Mouse (Mus musculus): Measurements from ENCODE around the gene Ckb.

The Ckb gene

DNA sequence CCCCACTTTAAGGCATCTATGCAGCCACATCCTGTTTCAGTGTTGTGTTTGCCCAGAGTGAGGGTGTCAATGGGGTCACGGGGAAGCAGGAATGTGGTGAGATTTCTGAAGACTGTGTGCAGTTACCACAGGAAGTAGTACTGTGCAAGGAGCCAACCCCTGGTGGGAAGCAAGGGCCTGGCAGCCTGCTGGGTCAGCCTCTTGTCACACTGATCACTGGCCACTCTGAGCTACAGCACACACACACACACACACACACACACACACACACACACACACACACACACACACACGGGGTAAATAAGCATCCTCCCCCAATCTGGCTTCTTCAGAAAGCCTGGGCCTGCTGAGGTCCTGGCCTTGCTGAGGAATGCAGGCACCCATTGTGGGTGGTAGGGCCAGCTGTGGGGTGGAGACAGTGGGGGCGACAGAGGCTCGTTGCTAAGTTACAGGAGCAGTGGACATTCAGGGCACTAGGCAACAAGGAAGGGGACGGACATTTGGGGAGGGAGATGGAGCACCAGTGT lies 19.3 kb upstream of the Ckb start:
- peak; percentile 58 for DNase-seq

GRCm38 (mm10) chr12:111689426-111689825 lies 17.3 kb upstream of the Ckb start:
- DNase-seq = peak; percentile 64

DNA sequence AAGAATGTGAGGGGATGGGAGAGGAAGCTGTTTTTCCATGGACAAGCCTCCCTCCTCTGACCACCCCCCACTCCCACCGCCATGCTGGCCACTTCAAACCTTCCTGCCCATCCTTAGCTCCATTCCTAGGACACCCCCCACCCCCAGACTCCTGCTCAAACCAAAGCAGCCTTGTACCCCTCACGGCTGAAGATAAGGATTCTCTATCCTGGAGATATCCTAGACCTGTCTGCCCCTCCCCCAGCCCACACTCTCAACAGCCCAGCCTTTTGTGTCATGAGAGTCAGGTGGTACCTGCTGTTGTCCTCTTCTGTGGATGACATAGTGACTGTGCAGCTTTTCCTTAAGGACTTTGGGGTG lies 15.9 kb upstream of the Ckb start:
- DNase-seq = peak; percentile 67

DNA sequence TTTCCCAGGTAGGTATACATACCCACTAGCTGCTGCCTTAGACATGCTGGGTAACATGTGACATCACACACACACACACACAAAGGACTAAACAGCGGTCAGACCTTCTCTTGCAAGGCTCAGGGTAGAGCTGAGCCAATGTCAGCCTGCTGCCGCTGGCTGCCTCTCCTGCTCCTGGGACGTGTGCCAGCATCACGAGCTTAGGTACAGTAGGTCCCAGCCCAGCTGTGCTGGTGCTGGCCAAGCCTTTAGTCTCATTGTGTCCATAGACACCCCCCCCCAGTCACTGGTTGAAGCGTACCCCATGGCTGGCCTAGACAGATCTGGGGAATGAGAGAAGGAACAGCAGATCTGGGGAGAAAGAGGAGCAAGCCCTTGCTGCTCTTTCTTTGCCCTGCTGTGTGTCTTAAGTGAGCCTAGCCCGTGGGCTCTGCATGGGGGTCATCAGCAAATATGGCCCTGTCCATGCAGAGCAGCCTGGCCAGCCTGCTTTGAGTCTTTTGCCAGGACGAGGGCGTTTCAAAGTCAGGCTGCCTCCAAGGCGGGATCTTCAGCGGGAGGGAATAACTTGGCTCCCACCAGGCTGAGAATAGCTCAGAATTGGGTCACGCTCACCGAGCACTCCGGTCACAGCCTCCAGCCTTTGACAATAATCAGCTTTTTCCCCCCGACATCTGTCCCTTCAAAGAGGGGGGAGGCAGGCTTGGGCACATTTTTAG lies 15.4 kb upstream of the Ckb start:
- peak; percentile 87 for DNase-seq

DNA sequence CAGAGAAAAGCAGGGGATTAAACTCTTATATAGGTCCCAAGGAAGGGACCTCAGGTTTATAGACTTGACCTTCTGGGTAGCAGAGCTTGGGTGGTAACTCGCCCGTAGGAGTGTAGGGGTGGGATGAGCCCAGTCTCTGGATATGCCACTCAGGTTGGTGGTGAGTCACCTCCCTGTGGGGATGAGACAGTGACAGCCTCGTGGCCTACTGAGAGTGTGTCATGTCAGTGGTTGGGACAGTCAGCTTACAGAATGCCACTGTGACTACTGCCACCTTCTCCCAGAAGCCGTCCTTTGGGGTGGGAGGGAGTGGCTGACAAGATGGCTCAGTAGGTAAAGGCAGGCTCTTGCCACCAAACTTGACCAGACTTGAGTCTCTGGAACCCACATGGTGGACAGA lies 14.3 kb upstream of the Ckb start:
- peak; percentile 46 for DNase-seq

DNA sequence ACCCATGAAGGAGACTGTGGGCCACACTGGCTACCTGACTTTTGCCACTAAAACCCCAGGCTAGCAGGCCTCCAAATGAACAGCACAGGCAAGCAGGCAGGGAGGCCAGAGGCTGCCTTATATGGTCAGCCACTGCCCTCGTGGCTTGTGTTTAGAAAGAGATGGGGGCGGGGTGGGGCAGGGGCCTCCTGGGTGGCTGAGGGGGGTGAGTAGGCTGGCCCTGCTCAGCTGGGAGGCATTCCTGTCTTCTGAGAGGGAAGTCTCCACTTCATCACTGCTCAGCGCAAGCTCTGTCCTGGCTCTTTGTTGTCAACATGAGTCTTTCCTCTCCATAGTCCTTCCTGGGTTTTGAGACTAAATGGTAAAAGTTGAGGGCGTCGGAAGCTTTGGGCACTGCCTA lies 10.7 kb upstream of the Ckb start:
- DNase-seq = no peak

DNA sequence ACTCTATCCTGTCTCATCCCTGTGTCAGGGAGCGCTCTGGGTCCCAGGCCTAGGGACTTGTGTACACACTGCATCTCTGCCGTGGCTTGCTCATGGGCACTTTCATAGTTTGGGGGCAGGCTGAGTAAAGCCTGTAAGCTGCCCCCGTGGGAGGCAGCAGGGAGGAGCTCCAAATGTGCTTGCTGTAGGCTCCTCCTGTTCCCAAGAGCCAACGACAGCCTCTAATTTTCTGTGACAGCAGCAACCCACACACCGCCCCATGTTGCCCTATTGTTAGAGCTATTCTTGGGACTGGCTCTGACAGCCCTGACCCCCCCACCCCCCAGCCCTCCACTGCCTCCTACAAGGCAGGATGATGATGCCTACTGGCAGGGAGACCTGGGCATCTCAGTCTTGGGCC lies 9.9 kb upstream of the Ckb start:
- no peak for DNase-seq

GRCm38 (mm10) chr12:111681305-111681704 lies 9.2 kb upstream of the Ckb start:
- DNase-seq = peak; percentile 39

DNA sequence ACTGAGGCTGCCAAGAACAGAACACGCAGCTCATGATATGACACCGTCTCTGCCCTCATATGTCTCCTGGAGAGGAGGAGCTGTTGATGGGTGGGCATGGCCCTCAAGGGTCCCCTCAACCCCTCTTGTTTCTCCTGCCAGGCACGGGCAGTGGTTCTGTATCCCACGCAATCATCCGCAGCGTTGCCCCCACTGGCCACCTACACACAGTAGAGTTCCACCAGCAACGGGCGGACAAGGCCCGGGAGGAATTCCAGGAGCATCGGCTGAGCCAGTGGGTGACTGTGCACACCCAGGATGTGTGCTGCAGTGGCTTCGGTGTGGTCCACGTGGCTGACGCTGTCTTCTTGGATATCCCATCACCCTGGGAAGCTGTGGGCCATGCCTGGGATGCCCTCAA lies 8.5 kb upstream of the Ckb start:
- DNase-seq = peak; percentile 40

DNA sequence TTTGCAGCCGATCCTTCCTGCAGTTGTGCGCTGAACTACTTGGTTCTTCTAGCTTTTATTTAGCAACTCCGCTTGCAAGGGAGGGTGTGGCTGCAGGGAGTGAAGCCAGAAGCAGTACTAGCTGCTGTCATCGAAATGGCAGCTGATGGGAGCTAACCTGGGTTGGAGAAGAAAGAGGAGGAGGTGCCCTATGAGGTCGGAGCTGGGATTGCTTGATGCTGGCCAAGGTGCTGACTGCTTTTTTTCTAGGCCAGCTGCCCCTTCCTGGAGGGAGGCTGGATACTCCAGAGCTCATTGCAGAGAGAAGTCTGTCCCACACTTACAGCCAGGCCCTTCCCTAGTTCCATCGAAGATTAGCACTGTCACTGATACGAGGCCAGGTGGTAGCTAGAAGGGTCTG lies 6.9 kb upstream of the Ckb start:
- DNase-seq = no peak

- peak; percentile 64 for DNase-seq
These were observed 6.5 kb upstream of the Ckb start for GRCm38 (mm10) chr12:111678670-111678933.

GRCm38 (mm10) chr12:111677882-111678669 lies 5.9 kb upstream of the Ckb start, which contains the start of gene Trmt61a:
Gene Trmt61a, plus strand, starts transcription at chr12:111678105.
- DNase-seq = peak; percentile 91

GRCm38 (mm10) chr12:111677421-111677820 lies 5.3 kb upstream of the Ckb start:
- peak; percentile 69 for DNase-seq

DNA sequence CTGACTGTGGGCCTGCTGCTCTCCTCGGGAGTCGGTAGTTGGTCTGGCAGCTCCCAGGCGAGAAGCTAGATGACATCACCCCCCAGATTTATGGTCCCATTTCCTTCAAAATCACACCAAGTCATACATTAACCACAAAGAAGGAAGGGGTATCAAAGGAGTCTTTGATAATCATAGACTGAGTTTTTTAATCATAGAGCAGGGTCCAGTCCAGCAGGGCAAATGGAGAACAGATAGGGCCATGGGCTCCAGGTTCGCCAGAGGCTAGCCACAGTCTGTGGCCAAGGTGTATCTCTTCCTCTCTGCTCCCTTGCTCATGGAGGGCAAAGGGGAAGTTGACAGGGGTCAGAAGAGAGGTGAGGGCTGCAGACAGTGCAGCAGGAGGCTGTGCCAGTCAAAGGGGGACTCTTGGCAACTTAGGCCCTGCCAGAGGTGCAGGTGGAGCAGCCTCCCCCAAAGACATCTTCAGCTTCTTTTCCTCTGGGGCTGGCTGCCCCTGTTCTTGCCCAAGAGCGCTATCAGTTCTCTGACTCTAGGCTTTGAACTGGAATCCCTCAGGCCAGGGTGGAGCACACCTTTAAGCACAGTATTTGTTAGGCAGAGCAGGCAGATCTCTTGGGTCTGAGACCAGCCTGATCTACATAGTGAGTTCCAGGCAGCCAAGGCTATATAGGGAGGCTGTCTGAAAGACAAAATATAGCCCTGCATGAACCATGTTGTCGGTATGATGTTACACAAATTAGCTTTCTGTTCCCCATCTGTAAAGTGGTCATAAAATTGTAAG lies 3.9 kb upstream of the Ckb start:
- DNase-seq = no peak

DNA sequence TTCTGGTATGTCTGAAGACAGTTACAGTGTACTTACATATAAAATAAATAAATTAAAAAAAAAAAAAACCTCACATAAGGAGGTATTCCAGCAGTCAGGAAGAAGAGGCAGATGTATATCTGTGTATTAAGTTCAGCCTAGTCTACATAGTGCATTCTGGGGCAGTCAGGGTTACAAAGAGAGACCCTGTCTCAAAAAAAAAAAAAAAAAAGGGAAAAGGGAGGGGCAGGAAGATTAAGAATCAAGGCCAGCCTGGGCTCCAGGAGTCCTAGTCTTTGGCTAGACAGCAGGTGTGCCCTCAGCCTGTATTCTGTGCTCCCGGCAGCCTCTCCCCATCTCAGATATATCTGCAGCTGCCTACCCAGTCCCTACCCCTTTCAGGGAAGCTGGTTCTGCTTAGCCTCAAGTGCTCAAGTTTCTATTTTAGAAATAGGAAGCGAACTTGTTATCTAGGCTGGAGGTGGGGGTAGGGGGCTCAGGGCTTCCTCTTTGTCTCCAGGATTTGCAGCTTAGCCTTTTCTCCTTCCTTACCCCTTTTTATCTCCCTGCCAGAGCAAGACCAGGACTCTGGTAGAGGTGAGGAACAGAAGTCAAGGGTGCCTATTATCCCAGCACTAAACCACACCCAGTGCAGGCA lies 2.8 kb upstream of the Ckb start:
- DNase-seq = peak; percentile 22

GRCm38 (mm10) chr12:111672581-111672980 lies 443 bp upstream of the Ckb start:
- no peak for DNase-seq

- DNase-seq = peak; percentile 90
These were observed 671 bp downstream of the Ckb start for GRCm38 (mm10) chr12:111671431-111671902.

DNA sequence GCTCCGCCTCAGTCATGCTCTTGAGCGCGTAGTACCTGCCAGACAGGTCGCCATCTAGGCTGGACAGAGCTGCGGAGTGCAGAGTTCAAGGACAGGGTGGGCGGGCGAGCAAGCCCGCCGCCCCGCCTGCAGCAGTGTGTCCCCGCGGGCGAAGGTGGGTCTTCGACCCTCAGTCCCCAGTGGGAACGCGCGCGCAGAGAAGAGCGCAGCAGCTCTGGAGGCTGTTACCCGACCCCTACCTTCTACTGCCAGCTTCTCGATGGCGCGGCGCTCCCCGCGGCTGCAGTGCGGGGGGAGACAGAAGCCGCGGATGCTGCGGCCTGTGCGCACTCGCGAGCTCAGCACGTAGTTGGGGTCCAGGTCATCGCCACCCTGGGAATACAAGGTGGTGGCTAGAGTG lies 1.2 kb downstream of the Ckb start:
- no peak for DNase-seq

- DNase-seq = peak; percentile 90
These were observed 1.7 kb downstream of the Ckb start for GRCm38 (mm10) chr12:111670371-111670971.

GRCm38 (mm10) chr12:111669961-111670360 lies 2.2 kb downstream of the Ckb start:
- DNase-seq = no peak

GRCm38 (mm10) chr12:111669000-111669788 lies 2.9 kb downstream of the Ckb start:
- DNase-seq = peak; percentile 68

- DNase-seq = peak; percentile 94
These were observed 3.7 kb downstream of the Ckb start for GRCm38 (mm10) chr12:111668457-111668912.
